Mouse (Mus musculus) cortical plate, adult 2 months (tissue): Measurements from ENCODE around the gene Nadk.

ENCODE experiments used
- CTCF ChIP-seq: fragments of 200-500 bp; IDR thresholded peaks from 2 replicates; pipeline ENCODE4 v1.5.1; 2011; ENCODE audit warnings: mild to moderate bottlenecking, control low read depth, low read length; ENCODE audit not compliant: insufficient read depth; ENCODE audit errors: extremely low read depth
- POLR2A ChIP-seq: fragments of 200-500 bp; IDR thresholded peaks from 2 replicates; pipeline ENCODE4 v1.6.1; 2011; ENCODE audit warnings: mild to moderate bottlenecking, low read length, control low read depth; ENCODE audit not compliant: insufficient read depth; ENCODE audit errors: extremely low read depth

DNA sequence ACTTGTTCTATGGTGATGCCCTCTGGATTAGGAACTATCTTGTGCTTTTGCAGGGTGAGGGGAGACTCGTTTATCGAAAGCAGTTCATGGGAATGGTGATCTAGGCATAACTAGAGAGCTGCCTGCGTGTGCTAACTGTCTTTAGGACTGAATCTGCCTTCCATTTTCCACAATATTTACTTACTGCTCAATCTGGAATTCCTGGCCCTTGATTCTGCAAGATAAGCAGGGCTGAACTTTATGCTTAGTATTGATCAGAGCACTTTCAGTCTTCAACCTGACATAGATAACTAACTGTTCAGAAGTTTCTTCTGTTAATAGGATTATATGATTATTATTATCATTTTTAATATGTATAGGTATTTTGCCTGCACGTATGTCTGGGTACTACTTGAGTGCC is 43.0 kb downstream of the Nadk start:
- TF ChIP-seq CTCF (no peak), POLR2A (no peak)
